Mouse (Mus musculus) adrenal gland, adult 10 weeks (tissue): ENCODE measurements around the gene Plxdc2. TPM values are rescaled to one million over a fixed set of nuclear protein-coding genes. Genes with fewer than 3 reads are reported as not detected.

ENCODE experiments used
- polyA plus RNA-seq: library from polyadenylated mRNA; stranded (reverse); fragments of 350-450 nt; fragmentation: Illumina TruSeq; extraction: RNeasy Lipid Tissue Mini Kit (QIAGEN cat#74804); gene quantifications from one replicate; pipeline ENCODE4 v1.2.3, GENCODE M21; 2014; ENCODE audit warnings: low read depth, low replicate concordance

Gene Plxdc2
- 20.8 TPM for polyA plus RNA-seq

GRCm38 (mm10) chr2:16356106-16356818, at the start of gene Plxdc2:
Gene Plxdc2 (plus strand): TSS chr2:16356304.

